Comparison of ENCODE assay signal across 19 mouse cellular contexts in the genomic region with DNA sequence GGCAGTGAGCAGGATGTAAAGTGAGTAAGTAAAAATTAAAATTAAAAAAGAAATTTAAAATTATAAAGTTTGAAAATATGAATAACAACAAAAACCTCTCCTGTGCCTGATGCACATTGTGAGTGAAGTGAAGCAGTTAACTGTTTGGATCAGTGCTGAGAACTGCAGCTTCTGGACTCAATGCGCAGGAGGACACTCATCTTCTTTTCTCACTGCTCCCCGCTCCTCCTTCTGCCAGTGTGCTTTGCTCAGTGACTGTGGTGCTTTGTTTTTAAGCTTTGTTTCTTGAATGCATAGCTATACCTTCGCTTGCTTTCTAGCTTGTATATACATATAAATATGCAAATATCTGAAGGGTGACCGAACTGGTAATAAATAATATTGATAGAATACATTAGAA. TPM values are rescaled to one million over a fixed set of nuclear protein-coding genes. Genes with fewer than 3 reads are reported as not detected.
"Had no signal": no experiment of that assay in that cellular context is flagged by ENCODE, and none has a peak within 500 bp of the region (broad histone marks: within the 10 kb centered on the region; RNA-seq: fewer than 3 reads in every experiment).

No protein-coding gene starts in this region.

- DNase-seq: lung, adult 2 months; lung, postnatal 14 days; lung, postnatal 36 days; right cerebral cortex, postnatal 14 days; thymus, adult 2 months; thymus, postnatal 25 days; thymus, postnatal 4 days had no signal

- H3K4me3 ChIP-seq: lung, embryonic 15.5 days; megakaryocyte, embryonic 14.5 days; midbrain, embryonic 13.5 days; midbrain, embryonic 15.5 days; neural tube, embryonic 12.5 days; stomach, embryonic 15.5 days had no signal

- H3K27ac ChIP-seq: lung, embryonic 15.5 days; macrophage; midbrain, embryonic 13.5 days; midbrain, embryonic 15.5 days; neural tube, embryonic 12.5 days; stomach, embryonic 15.5 days; stomach, postnatal 0 days had no signal

RNA-seq across cellular contexts. Expression of a gene that starts 30.1 kb away (rescaled TPM):
- total RNA-seq: megakaryocyte progenitor cell, adult 5-6 weeks; midbrain, postnatal 0 days; monocyte, adult 5-6 weeks; neutrophil, adult 5-6 weeks had no signal
